Mouse (Mus musculus): ENCODE measurements at regions not wholly inside any gene's neighbourhood (a gene's known extent, or its start where the extent isn't known, plus 50 kb on each side); places are given as distances from the start of the nearest gene placed in this dataset.

- no peak for TF ChIP-seq CTCF (IDR thresholded peaks at IDR 0.05; ENCODE audit: borderline replicate concordance, control insufficient read depth, extremely low read depth, insufficient read depth, low read length, poor library complexity)
- TF ChIP-seq POLR2A (IDR thresholded peaks at IDR 0.05; ENCODE audit: control insufficient read depth, extremely low read depth, insufficient read depth, low read length, poor library complexity), result no peak
Measured at GRCm38 (mm10) chr1:185682458-185682750, 227.8 kb downstream of the Slc30a10 start.
